Mouse (Mus musculus): ENCODE measurements at regions not wholly inside any gene's neighbourhood (a gene's known extent, or its start where the extent isn't known, plus 50 kb on each side); places are given as distances from the start of the nearest gene placed in this dataset.

- no peak for TF ChIP-seq CTCF (conservative IDR thresholded peaks at IDR 0.05; ENCODE audit: low read length)
- no peak for TF ChIP-seq NANOG (IDR thresholded peaks at IDR 0.05; ENCODE audit: borderline replicate concordance, low read length)
Measured at GRCm38 (mm10) chr6:140357901-140358300, 66.0 kb upstream of the Plekha5 start.
